Mouse (Mus musculus) thymus, adult 2 months (tissue): ENCODE results near the gene Pgam1.

Experiments
- CTCF ChIP-seq: fragments of 200-500 bp; IDR thresholded peaks from 2 replicates; pipeline ENCODE4 v1.5.1; 2012; ENCODE audit warnings: mild to moderate bottlenecking, control low read depth, low read length, moderate library complexity, borderline replicate concordance; ENCODE audit not compliant: control insufficient read depth, poor library complexity, insufficient read depth; ENCODE audit errors: extremely low read depth
- POLR2A ChIP-seq: fragments of 200-500 bp; IDR thresholded peaks from 2 replicates; pipeline ENCODE4 v1.6.1; 2012; ENCODE audit warnings: mild to moderate bottlenecking, low read length, control low read depth, moderate library complexity; ENCODE audit not compliant: control insufficient read depth, poor library complexity, insufficient read depth; ENCODE audit errors: extremely low read depth

- no peak for TF ChIP-seq CTCF
- TF ChIP-seq POLR2A: no peak
Measured at GRCm38 (mm10) chr19:41906311-41907078, 5.2 kb upstream of the Pgam1 start.
